Mouse (Mus musculus) brown adipose tissue, adult 24 weeks (tissue): Measurements from ENCODE around the gene D930048N14Rik. TPM values are rescaled to one million over a fixed set of nuclear protein-coding genes. Genes with fewer than 3 reads are reported as not detected.
"Not testable (repeated sequence)": the region's sequence is repeated elsewhere in the genome, so short reads cannot be mapped to it uniquely, and the experiment has no call there.

Experiments used
- H3K27ac ChIP-seq: fragments of 200-500 bp; replicated peaks from 2 replicates; pipeline ENCODE4 v1.5.1; 2012; ENCODE audit warnings: low read depth, mild to moderate bottlenecking, low read length
- H3K4me1 ChIP-seq: fragments of 200-500 bp; 2 replicates; pipeline ENCODE4 v1.6.1; 2012; ENCODE audit warnings: low read length, mixed read lengths; ENCODE audit not compliant: control insufficient read depth, insufficient read depth, insufficient read length
- H3K4me3 ChIP-seq: fragments of 200-500 bp; 2 replicates; pipeline ENCODE4 v1.5.1; 2012; ENCODE audit warnings: low read depth, mild to moderate bottlenecking, low read length, moderate library complexity; ENCODE audit not compliant: insufficient read depth
- polyA plus RNA-seq: library from polyadenylated mRNA; stranded (reverse); fragments of >200 nt; gene quantifications from 2 replicates; pipeline ENCODE4 v1.2.4, GENCODE M21; 2012; ENCODE audit not compliant: missing spikeins, insufficient read depth, insufficient read length

The D930048N14Rik gene
- polyA plus RNA-seq, 1 experiment = 0.52 TPM

DNA sequence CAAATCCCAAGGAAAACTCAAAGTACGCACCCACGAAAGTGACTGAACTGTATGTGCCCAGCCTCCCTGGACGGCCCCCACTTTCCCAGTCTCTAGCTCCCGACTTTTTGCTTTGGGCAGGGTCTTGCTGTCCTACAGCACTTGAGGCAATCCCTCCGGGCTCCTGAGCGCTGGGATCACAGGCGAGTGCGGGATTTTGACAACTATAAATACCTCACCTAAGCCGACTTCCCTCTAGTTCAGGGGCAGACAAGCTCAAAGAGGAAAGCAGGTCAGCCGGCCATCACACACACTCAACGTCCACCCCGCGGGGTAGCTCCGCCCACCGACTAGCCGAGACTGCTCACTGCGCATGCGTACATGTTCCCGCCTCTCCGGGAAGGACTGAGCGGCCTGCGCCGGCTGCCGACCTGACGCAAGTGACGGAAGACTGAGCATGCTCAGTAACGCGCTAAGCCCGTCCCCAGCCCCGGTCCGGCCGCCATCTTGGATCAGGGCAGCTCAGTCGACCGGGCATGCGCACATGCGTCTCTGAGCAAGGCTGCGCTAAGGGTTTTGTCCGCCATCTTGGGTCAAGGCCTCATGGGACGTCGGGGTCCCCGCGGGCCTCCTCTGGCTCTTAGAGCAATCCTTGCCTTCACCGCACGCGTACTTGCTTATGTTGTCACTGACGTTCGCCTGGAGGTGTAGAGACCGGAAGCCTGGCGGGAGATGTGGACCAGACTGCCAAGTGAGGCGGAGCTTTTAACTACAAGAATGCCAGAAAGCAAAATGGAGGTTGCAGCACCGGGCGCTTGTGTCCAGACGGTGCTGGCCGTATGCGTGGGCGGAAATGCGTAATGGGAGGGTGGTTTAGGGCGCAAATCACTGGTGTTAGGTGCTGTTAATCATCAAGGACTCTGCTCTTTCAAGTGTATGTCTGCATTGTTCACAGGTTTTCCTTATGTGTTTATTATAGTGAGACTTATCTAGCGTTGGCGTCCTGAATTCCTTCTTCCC is 37.9 kb downstream of the D930048N14Rik start, which contains the start of gene 0610009B22Rik:
TSS of gene 0610009B22Rik (minus strand) at position 545 of the 999 bp plus-strand sequence.
- H3K4me3 ChIP-seq = peak within 1 kb of the TSS; percentile 77
- no peaks in the 10 kb centered on the region for H3K4me1 ChIP-seq
- H3K27ac ChIP-seq = peak within 1 kb of the TSS; percentile 99

DNA sequence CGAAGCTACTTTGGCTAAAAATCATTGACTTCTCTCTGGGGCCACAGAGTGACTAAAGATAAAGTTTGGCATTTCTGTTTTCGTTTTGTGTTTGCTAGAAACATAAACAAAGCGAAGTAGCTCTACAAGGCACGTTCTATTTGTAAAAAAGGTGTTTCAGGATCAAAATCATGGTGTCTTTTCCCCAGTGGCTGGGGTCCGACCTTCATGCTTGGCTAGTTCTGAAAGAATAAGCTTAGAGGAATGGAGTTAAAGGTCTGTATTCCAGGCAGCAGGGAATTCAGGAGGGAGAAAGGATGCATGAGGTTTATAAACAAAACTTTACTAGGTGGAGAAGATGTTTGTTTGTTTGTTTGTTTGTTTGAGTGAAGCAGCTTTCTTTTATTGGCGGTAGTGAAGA is 38.6 kb downstream of the D930048N14Rik start:
- Histone ChIP-seq H3K4me1 (no peaks in the 10 kb centered on the region), H3K4me3 (peak overlapping the region; percentile 47), H3K27ac (peak overlapping the region; percentile 33)

DNA sequence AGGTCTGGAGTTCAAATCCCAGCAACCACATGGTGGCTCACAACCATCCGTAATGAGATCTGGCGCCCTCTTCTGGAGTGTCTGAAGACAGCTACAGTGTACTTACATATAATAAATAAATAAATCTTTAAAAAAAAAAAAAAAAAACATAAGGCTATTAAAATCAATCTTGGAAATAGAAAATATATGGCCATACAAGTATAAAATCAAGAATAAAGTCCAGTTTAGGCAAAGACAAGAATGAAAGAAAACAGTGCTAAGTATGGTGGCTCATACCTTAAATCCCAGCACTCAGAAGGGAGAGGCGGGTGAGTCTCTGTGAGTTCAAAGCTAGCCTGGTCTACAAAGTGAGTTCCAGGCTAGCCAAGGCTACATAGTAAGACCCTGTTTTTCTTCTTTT is 39.8 kb downstream of the D930048N14Rik start:
- H3K27ac ChIP-seq, H3K4me3 ChIP-seq, H3K4me1 ChIP-seq: not testable (repeated sequence)

DNA sequence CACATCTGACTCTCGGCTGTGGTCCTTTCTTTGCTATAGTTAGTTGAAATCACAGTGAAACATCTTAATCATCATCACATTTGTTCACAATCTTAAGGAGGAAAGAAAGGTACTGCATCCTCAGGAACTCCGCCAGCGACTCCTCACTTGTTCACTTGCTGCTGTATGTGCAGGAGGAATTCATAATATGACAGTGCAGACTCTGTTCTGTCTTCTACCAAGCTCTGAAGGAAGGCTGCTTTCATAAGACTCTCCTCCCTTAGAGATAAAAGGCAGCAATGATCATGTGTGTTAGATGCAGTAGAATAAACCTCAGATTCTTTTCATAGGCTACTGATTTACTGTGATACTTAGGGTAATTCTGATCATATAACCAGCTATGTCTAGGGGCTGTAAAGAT is 44.2 kb downstream of the D930048N14Rik start:
- H3K4me1 ChIP-seq = no peaks in the 10 kb centered on the region
- no peak overlapping the region for H3K27ac ChIP-seq

DNA sequence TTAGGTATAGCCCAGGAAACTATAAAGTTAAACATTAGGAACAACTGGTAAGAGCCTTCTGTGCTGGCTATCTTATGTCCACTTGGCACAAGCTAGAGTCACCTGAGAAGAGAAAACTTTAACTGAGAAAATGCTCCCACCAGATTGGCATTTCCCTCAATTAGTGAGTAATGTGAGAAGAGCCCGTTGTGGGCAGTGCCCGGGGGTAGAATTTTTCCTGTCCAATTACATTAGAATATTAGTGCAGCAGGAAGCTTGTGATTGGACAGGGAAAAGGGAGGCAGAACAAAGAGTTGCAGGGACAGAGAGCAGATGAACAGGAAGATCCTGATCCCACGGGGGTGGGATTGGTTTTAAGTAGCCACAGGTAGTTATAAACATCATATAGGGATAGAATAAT is 52.1 kb downstream of the D930048N14Rik start:
- H3K4me1 ChIP-seq = no peaks in the 10 kb centered on the region
- no peak overlapping the region for H3K27ac ChIP-seq

More for the DNA sequence above, 44.2 kb downstream of the D930048N14Rik start:
- no peak overlapping the region for H3K4me3 ChIP-seq

DNA sequence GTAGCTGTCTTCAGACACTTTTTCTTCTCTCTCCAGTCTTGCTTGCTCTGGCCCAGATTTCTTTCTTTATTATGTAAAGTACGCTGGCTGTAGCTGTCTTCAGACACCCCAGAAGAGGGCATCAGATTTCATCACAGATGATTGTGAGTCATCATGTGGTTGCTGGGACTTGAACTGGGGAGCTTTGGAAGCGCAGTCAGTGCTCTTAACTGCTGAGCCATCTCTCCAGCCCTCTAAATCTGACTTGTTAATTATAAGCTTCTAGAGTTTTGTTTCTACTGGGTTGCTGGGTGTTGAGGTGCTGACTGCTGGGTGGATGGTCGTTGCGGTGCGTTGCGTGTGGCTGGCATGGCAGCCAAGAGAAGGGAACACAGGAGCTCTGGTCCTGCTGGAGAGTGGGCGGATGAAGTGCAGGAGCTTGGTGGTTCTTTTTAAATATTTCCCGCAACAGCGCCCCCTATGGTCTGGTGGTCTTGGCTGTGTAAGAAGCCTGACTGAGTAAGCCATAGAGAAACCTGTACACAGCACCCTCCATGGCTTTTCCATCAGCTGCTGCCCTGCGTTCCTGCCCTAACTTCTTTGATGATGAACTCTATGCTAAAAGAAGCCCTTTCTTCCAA is 52.7 kb downstream of the D930048N14Rik start:
- H3K27ac ChIP-seq = no peak overlapping the region
- no peaks in the 10 kb centered on the region for H3K4me1 ChIP-seq
- no peak overlapping the region for H3K4me3 ChIP-seq

More for the DNA sequence above, 52.1 kb downstream of the D930048N14Rik start:
- no peak overlapping the region for H3K4me3 ChIP-seq

DNA sequence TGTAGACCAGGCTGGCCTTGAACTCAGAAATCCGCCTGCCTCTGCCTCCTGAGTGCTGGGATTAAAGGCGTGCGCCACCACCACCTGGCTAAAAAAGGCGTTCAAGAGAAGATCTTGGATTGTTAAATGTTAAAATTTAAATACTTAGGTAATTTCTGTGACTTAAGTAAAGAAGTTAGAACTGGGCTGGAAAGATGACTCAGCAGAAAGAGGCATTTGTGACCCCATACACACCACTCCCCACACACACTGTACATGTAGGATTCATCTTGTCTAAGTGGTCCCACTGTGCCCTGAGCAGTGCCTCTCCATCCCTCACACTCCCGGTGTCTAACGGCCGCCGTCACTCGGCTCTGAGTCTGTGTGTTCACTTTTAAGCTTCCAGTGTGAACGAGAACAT is 55.7 kb downstream of the D930048N14Rik start:
- Histone ChIP-seq H3K4me1 (no peaks in the 10 kb centered on the region), H3K4me3 (no peak overlapping the region), H3K27ac (no peak overlapping the region)

DNA sequence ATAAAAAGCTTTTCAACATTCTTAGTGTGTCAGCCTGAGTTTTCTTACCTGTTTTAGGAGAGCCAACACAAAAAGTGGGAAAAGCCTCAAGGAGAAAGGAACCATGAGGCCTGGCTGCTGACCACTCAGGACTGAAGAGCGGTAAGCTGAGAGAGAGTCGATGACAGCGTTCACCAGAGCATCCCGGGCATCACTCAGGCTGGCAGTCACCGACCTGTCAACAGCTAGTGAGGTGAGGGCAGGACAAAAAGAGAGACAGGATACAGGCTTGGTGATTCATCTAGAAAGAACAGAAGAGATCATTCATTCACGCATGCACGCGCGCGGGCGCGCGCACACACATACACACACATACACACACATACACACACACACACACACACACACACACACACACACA is 56.3 kb downstream of the D930048N14Rik start:
- H3K4me1 ChIP-seq = no peaks in the 10 kb centered on the region
- no peak overlapping the region for H3K4me3 ChIP-seq
- no peak overlapping the region for H3K27ac ChIP-seq

Other genes with a start within 250 kb of the D930048N14Rik start
- 10.1 and 18.5 TPM in 2 replicates for gene Phykpl, start 66.2 kb upstream of the D930048N14Rik start, polyA plus RNA-seq
- 117 and 131 TPM in 2 replicates for gene Hnrnpab, start 44.1 kb upstream of the D930048N14Rik start, polyA plus RNA-seq
- 43.4 and 50.7 TPM in 2 replicates for gene Nhp2, start 31.2 kb upstream of the D930048N14Rik start, polyA plus RNA-seq
- gene Rmnd5b, start 15.1 kb upstream of the D930048N14Rik start, polyA plus RNA-seq = 11.1 and 11.6 TPM in 2 replicates
- gene N4bp3, start 112 bp upstream of the D930048N14Rik start, polyA plus RNA-seq = 2.0 and 4.8 TPM in 2 replicates
- gene 0610009B22Rik, start 37.9 kb downstream of the D930048N14Rik start, polyA plus RNA-seq = 76.0 and 82.6 TPM in 2 replicates
- 8.8 and 12.5 TPM in 2 replicates for gene Sec24a, start 112.7 kb downstream of the D930048N14Rik start, polyA plus RNA-seq
- 158 and 181 TPM in 2 replicates for gene Sar1b, start 112.7 kb downstream of the D930048N14Rik start, polyA plus RNA-seq
- gene Jade2, start 206.7 kb downstream of the D930048N14Rik start, polyA plus RNA-seq = 1.9 and 2.6 TPM in 2 replicates